Mouse (Mus musculus): ENCODE data around the gene Dimt1. TPM values are rescaled to one million over a fixed set of nuclear protein-coding genes. Genes with fewer than 3 reads are reported as not detected.
A peak's percentile ranks its signal among the peaks of the same experiment; 100 is the strongest.

The Dimt1 gene
- polyA plus RNA-seq, 1 experiment from 2014 or later = 56.4 TPM

GRCm38 (mm10) chr13:106928296-106928695 is 18.6 kb upstream of the Dimt1 start:
- Histone ChIP-seq H3K36me3 (ENCODE audit: control insufficient read depth, insufficient read depth, low read length) (peaks cover 4% of the 10 kb centered on the region), H3K4me1 (ENCODE audit: control insufficient read depth, insufficient read depth, low read length) (no peaks in the 10 kb centered on the region), H3K27ac (replicated peaks; ENCODE audit: low read depth, low read length) (no peak overlapping the region), H3K27me3 (ENCODE audit: control insufficient read depth, insufficient read depth, low read length) (no peaks in the 10 kb centered on the region), H3K4me3 (ENCODE audit: low read depth, low read length) (no peak overlapping the region), H3K4me2 (ENCODE audit: low read depth, severe bottlenecking) (no peak overlapping the region), H3K9ac (ENCODE audit: low read length) (no peak overlapping the region), H3K9me3 (ENCODE audit: control insufficient read depth, low read length) (no peaks in the 10 kb centered on the region)
- DNase-seq (ENCODE audit: low spot score) (no peak), ATAC-seq (ENCODE audit: insufficient number of reproducible peaks, low FRiP score, low TSS enrichment, low read depth) (no peak)
- WGBS = 97% methylated on average over 4 of the region's 4 CpGs

GRCm38 (mm10) chr13:106929201-106929600 is 17.7 kb upstream of the Dimt1 start:
- Histone ChIP-seq H3K36me3 (ENCODE audit: control insufficient read depth, insufficient read depth, low read length) (peaks cover 4% of the 10 kb centered on the region), H3K9ac (ENCODE audit: low read length) (no peak overlapping the region), H3K4me3 (ENCODE audit: low read depth, low read length) (no peak overlapping the region), H3K4me2 (ENCODE audit: low read depth, severe bottlenecking) (no peak overlapping the region), H3K27ac (replicated peaks; ENCODE audit: low read depth, low read length) (no peak overlapping the region), H3K9me3 (ENCODE audit: control insufficient read depth, low read length) (no peaks in the 10 kb centered on the region), H3K27me3 (ENCODE audit: control insufficient read depth, insufficient read depth, low read length) (no peaks in the 10 kb centered on the region), H3K4me1 (ENCODE audit: control insufficient read depth, insufficient read depth, low read length) (no peaks in the 10 kb centered on the region)
- no peak for DNase-seq (ENCODE audit: low spot score)
- no peak for ATAC-seq (ENCODE audit: insufficient number of reproducible peaks, low FRiP score, low TSS enrichment, low read depth)
- 96% methylated on average over 2 of the region's 2 CpGs for WGBS

GRCm38 (mm10) chr13:106935871-106936255 is 11.1 kb upstream of the Dimt1 start:
- 11% methylated on average over 9 of the region's 9 CpGs for WGBS
- Histone ChIP-seq H3K4me1 (ENCODE audit: control insufficient read depth, insufficient read depth, low read length) (no peaks in the 10 kb centered on the region), H3K27ac (replicated peaks; ENCODE audit: low read depth, low read length) (no peak overlapping the region), H3K9ac (ENCODE audit: low read length) (no peak overlapping the region; the same call in 1 of the 2 replicates), H3K4me3 (ENCODE audit: low read depth, low read length) (peak overlapping the region; percentile 90), H3K9me3 (ENCODE audit: control insufficient read depth, low read length) (no peaks in the 10 kb centered on the region), H3K4me2 (ENCODE audit: low read depth, severe bottlenecking) (peak overlapping the region; percentile 52), H3K36me3 (ENCODE audit: control insufficient read depth, insufficient read depth, low read length) (no peaks in the 10 kb centered on the region), H3K27me3 (ENCODE audit: control insufficient read depth, insufficient read depth, low read length) (no peaks in the 10 kb centered on the region)
- no peak for DNase-seq (ENCODE audit: low spot score)
- no peak for ATAC-seq (ENCODE audit: insufficient number of reproducible peaks, low FRiP score, low TSS enrichment, low read depth)

GRCm38 (mm10) chr13:106936256-106937137 is 10.4 kb upstream of the Dimt1 start, which contains the start of gene Ipo11:
Ipo11 (minus strand) TSS chr13:106936958.
- H3K9ac ChIP-seq (ENCODE audit: low read length) = peak within 1 kb of the TSS; percentile 86
- peak within 1 kb of the TSS; percentile 52 for H3K4me2 ChIP-seq (ENCODE audit: low read depth, severe bottlenecking)
- peak within 1 kb of the TSS; percentile 90 for H3K4me3 ChIP-seq (ENCODE audit: low read depth, low read length)
- WGBS = under 1% methylated on average over 82 of the region's 84 CpGs
- no peaks in the 10 kb centered on the region for H3K27me3 ChIP-seq (ENCODE audit: control insufficient read depth, insufficient read depth, low read length)
- peak; percentile 97 for DNase-seq (ENCODE audit: low spot score)
- H3K9me3 ChIP-seq (ENCODE audit: control insufficient read depth, low read length) = no peaks in the 10 kb centered on the region
- H3K36me3 ChIP-seq (ENCODE audit: control insufficient read depth, insufficient read depth, low read length) = no peaks in the 10 kb centered on the region
- no peak within 1 kb of the TSS; the same call in 1 of the 2 replicates for H3K27ac ChIP-seq (replicated peaks; ENCODE audit: low read depth, low read length)
- ATAC-seq (ENCODE audit: insufficient number of reproducible peaks, low FRiP score, low TSS enrichment, low read depth) = peak; percentile 99
- H3K4me1 ChIP-seq (ENCODE audit: control insufficient read depth, insufficient read depth, low read length) = no peaks in the 10 kb centered on the region

- ATAC-seq (ENCODE audit: insufficient number of reproducible peaks, low FRiP score, low TSS enrichment, low read depth) = no peak
- DNase-seq (ENCODE audit: low spot score) = no peak
- no peaks in the 10 kb centered on the region for H3K27me3 ChIP-seq (ENCODE audit: control insufficient read depth, insufficient read depth, low read length)
- H3K4me1 ChIP-seq (ENCODE audit: control insufficient read depth, insufficient read depth, low read length) = no peaks in the 10 kb centered on the region
- H3K27ac ChIP-seq (replicated peaks; ENCODE audit: low read depth, low read length) = no peak overlapping the region
- H3K4me2 ChIP-seq (ENCODE audit: low read depth, severe bottlenecking) = peak overlapping the region; percentile 52; the same call in 1 of the 2 replicates
- H3K9ac ChIP-seq (ENCODE audit: low read length) = no peak overlapping the region
- H3K4me3 ChIP-seq (ENCODE audit: low read depth, low read length) = peak overlapping the region; percentile 90
- H3K9me3 ChIP-seq (ENCODE audit: control insufficient read depth, low read length) = no peaks in the 10 kb centered on the region
- no peaks in the 10 kb centered on the region for H3K36me3 ChIP-seq (ENCODE audit: control insufficient read depth, insufficient read depth, low read length)
- WGBS = 24% methylated on average over 7 of the region's 7 CpGs
Observed at GRCm38 (mm10) chr13:106937138-106937472, 9.8 kb upstream of the Dimt1 start.

- no peak overlapping the region for H3K9ac ChIP-seq (ENCODE audit: low read length)
- ATAC-seq (ENCODE audit: insufficient number of reproducible peaks, low FRiP score, low TSS enrichment, low read depth) (no peak), DNase-seq (ENCODE audit: low spot score) (peak; percentile 45)
- H3K27me3 ChIP-seq (ENCODE audit: control insufficient read depth, insufficient read depth, low read length) = no peaks in the 10 kb centered on the region
- H3K4me1 ChIP-seq (ENCODE audit: control insufficient read depth, insufficient read depth, low read length) = no peaks in the 10 kb centered on the region
- no peak overlapping the region for H3K4me3 ChIP-seq (ENCODE audit: low read depth, low read length)
- H3K36me3 ChIP-seq (ENCODE audit: control insufficient read depth, insufficient read depth, low read length) = no peaks in the 10 kb centered on the region
- no peak overlapping the region for H3K4me2 ChIP-seq (ENCODE audit: low read depth, severe bottlenecking)
- no peaks in the 10 kb centered on the region for H3K9me3 ChIP-seq (ENCODE audit: control insufficient read depth, low read length)
- 22% methylated on average over 7 of the region's 7 CpGs for WGBS
- no peak overlapping the region for H3K27ac ChIP-seq (replicated peaks; ENCODE audit: low read depth, low read length)
Observed at GRCm38 (mm10) chr13:106941211-106941976, 5.5 kb upstream of the Dimt1 start.

- H3K27ac ChIP-seq (replicated peaks; ENCODE audit: low read depth, low read length) = no peak overlapping the region
- no peaks in the 10 kb centered on the region for H3K4me1 ChIP-seq (ENCODE audit: control insufficient read depth, insufficient read depth, low read length)
- WGBS = 92% methylated on average over 1 of the region's 1 CpGs
- H3K36me3 ChIP-seq (ENCODE audit: control insufficient read depth, insufficient read depth, low read length) = no peaks in the 10 kb centered on the region
- H3K9me3 ChIP-seq (ENCODE audit: control insufficient read depth, low read length) = no peaks in the 10 kb centered on the region
- no peaks in the 10 kb centered on the region for H3K27me3 ChIP-seq (ENCODE audit: control insufficient read depth, insufficient read depth, low read length)
- H3K4me2 ChIP-seq (ENCODE audit: low read depth, severe bottlenecking) = no peak overlapping the region
- DNase-seq (ENCODE audit: low spot score) (no peak), ATAC-seq (ENCODE audit: insufficient number of reproducible peaks, low FRiP score, low TSS enrichment, low read depth) (no peak)
- H3K9ac ChIP-seq (ENCODE audit: low read length) = no peak overlapping the region
- no peak overlapping the region for H3K4me3 ChIP-seq (ENCODE audit: low read depth, low read length)
Observed at GRCm38 (mm10) chr13:106942721-106943120, 4.2 kb upstream of the Dimt1 start.

GRCm38 (mm10) chr13:106945518-106945917 is 1.4 kb upstream of the Dimt1 start:
- H3K9me3 ChIP-seq (ENCODE audit: control insufficient read depth, low read length) = no peaks in the 10 kb centered on the region
- H3K4me3 ChIP-seq (ENCODE audit: low read depth, low read length) = no peak overlapping the region
- H3K27ac ChIP-seq (replicated peaks; ENCODE audit: low read depth, low read length) = no peak overlapping the region
- ATAC-seq (ENCODE audit: insufficient number of reproducible peaks, low FRiP score, low TSS enrichment, low read depth) (no peak), DNase-seq (ENCODE audit: low spot score) (no peak)
- 89% methylated on average over 9 of the region's 9 CpGs for WGBS
- H3K4me2 ChIP-seq (ENCODE audit: low read depth, severe bottlenecking) = no peak overlapping the region
- no peaks in the 10 kb centered on the region for H3K27me3 ChIP-seq (ENCODE audit: control insufficient read depth, insufficient read depth, low read length)
- no peak overlapping the region for H3K9ac ChIP-seq (ENCODE audit: low read length)
- no peaks in the 10 kb centered on the region for H3K4me1 ChIP-seq (ENCODE audit: control insufficient read depth, insufficient read depth, low read length)
- H3K36me3 ChIP-seq (ENCODE audit: control insufficient read depth, insufficient read depth, low read length) = no peaks in the 10 kb centered on the region
